Mouse (Mus musculus) spleen, postnatal 10 days (tissue): ENCODE measurements around the gene Becn1.
A peak's percentile ranks its signal among the peaks of the same experiment; 100 is the strongest.

Experiments
- DNase-seq, 2 experiments: peaks; one replicate each; pipeline ENCODE4 v3.0.0; 2021 to 2022; ENCODE audit warnings: low spot score in 2 of 2

The Becn1 gene

DNA sequence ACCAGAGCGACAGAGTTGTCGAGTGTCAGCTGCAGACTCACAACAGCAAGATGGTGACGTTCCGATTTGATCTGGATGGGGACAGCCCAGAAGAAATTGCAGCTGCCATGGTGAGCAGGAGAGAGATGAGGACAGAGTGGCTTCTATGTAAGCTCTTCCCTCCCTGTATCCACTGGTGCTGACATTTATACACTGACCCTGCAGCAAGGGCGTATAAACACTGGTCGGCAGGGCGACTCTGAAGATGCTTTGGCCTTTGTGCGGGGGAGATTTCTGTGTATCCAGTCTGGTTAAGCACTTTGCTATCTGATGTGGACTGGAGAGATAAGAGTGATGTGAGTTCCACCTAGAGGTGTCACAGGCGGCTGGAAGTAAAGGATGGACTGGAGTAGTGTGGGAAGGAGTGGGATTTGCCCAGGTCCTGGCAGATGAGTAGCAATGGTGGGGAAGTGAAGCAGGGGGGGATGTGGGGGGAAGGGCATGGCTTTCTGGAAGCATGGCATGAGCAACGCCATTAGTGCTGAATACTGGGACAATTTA, 32.4 kb downstream of the Becn1 start:
- no peak for DNase-seq

DNA sequence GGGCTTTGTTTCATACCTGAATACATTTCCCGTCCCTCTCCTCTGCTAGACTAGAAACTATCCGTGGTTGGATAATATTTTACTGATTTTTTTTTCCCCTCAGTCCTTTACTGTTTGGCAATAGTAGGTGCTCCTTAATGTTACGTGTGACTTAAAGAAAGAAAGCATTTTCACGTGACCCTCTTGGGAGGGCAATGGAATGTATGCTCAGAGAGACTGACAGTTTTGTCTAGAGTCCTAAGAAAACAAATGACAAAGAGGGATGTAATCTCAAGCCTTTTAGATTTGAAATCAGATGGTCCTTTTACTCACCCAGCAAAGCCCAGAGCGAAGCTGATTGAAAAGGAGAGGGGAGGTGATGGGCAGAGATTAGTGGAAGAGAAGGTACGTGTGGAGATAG, 36.2 kb downstream of the Becn1 start:
- no peak for DNase-seq

DNA sequence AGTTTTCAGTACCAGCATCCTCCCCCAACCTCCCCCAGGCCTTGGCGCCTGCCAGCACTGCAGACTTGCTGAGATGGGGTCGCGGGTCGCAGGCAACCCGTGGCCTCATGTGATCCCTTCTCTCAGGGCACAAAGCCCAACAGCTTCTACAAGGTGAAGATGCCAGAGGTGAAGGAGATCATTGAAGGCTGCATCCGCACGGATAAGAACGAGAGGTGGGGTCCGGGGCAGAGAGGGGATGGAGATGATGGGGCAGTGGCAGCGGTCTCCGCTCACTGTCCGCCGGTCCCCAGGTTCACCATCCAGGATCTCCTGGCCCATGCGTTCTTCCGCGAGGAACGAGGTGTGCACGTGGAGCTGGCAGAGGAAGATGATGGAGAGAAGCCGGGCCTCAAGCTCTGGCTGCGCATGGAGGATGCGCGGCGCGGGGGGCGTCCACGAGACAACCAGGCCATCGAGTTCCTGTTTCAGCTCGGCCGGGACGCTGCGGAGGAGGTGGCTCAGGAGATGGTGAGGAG, 37.1 kb downstream of the Becn1 start:
- peak in 1 of 2 experiments; percentile 30 for DNase-seq

DNA sequence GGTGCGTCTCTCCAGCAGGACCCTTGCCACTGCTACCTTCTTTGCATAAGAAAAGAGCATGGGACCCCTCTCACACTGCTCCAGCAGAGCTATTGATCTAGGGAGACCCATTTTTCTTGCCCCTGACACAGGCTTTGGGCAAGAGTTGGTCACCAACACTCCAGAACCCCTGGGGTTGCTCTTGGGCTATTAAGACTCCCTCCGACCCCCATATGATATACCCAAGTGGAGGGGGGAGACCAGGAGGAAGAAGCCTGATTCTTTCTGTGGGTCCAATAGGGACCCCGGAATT, 38.2 kb downstream of the Becn1 start:
- no peak for DNase-seq

DNA sequence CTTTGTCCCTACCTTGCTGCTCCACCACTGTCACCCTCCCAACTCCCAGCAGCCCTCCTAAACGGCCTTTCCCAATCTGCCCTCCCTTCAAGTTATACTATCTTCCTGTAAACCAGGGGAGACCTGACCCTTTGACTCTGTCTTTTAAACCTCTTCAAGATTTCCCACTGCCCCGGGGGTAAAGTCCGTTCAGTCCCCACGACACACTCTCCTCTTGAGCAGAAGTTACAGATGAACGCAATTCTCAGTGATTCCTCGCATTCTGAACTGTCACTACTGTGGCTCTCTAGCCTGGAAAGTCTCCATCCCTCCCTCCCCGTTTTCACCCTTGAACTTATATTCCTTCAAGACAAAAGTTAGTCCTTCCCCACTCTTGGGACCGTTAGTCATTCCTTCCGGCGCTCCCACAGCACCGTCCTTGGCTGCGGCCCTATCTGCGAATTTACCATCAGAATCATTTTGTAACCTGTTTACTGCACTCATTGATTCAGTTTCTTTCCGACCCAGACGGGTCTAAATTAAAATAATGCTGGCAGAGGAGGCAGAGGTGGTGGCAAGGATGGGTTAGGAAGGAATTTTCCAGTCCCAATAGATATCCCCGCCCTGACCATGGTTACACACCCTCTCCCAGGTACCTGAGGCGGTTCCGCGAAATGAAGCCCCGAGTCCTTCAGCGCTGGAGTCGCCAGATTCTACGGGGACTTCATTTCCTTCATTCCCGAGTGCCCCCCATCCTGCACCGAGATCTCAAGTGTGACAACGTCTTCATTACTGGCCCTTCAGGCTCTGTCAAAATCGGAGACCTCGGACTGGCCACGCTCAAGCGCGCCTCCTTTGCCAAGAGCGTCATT, 38.7 kb downstream of the Becn1 start:
- no peak for DNase-seq

DNA sequence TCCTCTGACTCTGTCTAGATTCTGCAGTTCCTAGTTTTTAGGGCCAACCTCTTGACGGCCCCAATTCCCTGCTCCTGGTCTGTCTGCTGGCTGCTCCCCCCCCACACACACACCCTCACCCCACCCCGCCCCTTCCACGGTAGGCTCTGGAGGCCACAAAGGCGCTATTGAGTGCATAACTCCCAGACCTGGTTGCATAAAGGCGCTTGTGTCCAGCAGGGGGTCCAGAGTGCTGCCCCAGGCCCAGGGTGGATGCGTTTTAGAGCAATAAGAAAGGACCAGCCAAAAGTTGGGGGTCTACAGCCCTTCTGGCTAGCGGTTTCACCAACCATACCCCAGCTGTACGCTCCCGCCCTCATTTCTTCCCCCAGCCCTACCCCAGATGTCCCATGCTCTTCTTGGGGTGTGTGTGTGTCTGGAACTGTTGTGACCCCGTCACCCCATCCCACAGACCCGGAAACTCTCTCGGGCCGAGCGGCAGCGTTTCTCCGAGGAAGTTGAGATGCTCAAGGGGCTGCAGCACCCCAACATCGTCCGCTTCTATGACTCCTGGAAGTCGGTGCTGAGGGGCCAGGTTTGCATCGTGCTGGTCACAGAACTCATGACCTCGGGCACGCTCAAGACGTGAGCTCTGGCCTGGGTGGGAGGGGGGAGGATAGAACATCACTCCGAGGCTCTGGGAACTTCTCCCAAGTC, 39.7 kb downstream of the Becn1 start:
- no peak for DNase-seq

DNA sequence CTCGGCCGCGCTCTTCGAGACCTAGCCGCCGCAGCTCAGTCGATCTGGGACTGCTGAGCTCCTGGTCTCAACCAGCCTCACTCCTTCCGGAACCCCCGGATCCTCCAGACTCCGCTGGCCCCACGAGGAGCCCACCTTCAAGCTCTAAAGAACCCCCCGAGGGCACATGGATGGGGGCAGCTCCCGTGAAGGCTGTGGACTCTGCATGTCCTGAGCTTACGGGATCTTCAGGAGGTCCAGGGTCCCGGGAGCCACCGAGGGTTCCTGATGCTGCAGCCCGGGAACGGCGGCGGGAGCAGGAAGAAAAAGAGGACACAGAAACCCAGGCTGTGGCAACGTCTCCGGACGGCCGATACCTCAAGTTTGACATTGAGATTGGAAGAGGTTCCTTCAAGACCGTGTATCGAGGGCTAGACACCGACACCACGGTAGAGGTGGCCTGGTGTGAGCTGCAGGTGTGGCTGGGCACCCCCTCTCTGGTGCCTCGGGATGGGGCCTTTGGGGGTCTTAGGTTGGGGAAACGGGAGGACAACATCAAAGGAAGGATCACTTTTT, 41.2 kb downstream of the Becn1 start:
- DNase-seq = peak; percentile 48 to 78

DNA sequence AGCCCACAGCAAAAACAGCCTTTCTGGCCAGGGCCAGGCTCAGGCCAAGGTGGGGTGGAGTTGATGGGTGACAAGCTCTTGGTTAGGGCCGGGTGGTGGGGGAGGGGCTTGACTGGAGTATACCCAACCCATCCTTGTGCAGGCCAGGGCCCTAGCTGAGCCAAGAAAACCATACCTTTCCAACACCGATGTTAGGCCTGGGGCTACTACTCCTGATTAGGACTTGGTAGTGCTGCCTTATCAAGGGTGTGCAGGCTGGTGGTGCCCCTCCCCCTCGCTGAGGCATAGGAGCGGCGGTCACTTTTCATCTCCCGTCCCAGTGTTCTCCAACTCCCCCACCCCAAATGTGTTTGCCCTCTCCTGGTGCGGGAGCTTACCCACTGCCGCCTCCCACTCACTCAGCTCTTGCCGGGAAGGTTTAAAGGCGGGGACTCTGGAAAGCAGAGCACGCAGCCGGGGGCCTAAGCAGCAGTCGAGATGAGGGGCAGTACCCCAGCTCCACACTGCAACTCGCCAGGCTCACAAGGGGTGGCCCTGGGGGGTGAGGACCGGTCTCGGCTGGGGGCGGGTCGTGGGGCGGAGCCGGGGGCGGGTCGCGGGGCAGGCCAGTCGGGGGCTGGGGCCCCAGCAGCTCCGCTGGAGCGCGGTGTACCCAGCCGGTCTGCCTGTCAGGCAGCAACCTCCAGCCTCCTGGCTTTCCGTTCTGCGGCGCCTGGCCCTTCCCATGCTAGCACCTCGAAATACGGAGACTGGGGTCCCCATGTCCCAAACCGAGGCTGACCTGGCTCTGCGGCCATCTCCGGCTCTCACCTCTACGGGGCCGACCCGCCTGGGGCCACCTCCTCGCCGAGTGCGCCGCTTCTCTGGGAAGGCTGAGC, 41.9 kb downstream of the Becn1 start, which contains the start of gene Wnk4:
Gene Wnk4 (plus strand): TSS at position 620 of the 878 bp plus-strand sequence.
- DNase-seq = peak; percentile 67 to 83

DNA sequence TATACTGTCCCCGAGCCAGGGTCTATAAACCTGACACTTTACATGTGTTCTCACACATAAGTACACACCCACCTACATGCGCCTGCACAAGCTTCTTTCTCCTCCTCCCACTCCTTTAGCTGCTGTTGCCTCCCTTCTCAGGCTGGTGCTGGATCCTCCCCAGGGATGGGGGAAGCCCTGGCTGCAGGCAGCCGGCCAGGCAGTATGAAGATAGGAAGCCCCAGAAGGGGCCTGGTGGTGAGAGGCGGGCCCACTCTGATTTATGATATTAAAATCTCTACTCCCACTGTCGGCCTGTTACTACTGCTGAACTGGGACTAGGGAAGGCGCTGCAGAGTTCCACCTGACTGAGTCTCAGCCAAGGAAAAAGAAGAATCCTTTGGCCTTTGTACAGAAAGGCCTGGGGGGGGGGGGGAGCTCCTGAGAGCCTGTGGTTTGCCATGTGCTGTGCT, 42.8 kb downstream of the Becn1 start:
- peak; percentile 37 to 38 for DNase-seq

DNA sequence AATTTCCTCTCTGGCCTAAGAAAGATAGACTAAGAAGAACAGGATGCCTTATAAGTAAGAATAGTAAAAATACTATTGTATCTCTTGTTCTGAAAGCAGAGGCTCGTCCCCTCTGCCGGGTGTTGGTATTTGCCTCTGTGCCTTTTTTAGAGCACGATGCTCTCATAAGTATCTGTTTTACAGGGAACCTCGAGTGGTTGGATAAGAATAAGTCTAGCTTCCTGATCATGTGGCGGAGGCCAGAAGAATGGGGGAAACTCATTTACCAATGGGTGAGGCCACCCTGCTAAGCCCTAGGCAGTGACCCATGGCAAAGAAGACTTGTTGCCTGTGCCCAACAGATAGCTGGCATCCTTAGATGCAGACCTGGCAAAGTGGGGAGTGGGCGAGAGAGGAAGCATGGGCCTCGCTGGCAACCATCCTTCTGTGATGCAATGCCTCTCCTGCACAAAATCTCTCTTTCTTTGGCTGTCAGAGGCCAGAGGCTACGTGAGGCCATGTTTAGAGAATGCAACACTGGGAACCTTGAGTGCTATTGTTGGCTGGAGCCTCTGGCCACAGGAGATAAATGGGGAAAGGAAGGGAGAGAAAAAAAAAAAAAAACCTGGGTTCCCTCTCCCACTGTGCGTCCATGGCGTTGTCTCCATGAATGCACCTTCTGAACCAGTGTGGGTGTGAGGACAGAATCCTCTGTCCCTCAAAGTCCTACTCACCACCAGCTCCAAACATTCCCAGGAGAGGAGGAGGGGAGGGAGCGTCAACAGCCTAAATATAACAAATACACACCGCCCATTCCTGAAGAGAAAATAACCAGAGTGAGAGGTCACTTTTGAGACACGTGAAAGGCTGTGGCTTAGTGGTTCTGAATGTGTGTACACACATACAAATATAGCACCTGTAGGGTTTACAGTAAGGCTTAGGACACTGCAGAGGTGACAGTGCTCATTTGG, 46.0 kb downstream of the Becn1 start:
- no peak for DNase-seq

DNA sequence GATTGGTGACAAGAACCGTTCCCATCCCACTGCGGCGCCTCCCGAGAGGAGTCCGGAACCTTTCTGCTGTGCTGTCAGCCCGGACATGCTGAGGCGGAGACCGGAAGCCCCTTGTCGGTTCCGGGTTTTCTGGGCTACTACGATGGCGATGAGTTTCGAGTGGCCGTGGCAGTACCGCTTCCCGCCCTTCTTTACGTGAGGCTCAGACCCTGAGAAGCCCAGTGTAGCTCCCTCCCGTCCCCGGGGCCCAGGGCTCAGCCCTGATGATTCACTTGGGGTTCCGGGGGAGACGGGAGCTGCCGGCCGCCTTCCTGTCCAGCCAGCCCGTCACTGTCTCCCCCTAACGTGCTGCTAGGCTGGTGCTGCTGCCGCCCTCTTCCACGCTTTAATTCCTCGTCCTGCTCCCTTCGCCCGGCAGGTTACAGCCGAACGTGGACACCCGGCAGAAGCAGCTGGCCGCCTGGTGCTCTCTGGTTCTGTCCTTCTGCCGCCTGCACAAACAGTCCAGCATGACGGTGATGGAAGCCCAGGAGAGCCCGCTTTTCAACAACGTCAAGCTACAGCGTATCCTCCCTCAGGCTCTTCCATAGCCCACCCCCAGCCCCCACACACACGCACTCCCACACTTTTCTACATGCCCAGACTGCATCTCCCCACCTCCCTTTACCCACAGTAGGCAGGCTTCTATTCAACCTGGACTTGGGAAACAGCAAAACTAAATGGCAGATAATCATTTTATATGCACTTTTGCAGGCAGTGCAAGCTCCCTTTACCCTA, 48.3 kb downstream of the Becn1 start, which contains the start of gene Vps25:
Gene Vps25 (plus strand): TSS at position 95 of the 777 bp plus-strand sequence.
- peak; percentile 86 to 89 for DNase-seq

DNA sequence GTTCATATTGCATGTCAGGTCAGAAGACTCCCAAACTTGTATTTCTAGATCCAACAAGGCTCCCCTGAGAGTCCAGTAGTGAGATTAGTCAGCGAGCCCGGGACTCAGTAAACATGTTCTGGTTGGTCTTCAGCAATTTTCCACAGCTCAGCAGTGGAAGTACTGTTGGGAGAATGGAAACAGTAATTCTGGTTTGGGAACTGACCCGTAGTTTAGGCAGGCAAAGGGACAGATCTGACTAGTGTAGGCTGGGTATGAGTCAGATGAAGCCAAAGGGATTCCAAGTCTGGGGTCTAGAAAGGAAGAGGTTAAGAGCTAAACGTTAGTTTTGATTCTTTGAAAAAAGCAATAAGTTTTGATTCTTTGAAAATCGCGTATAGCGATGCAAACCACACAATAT, 49.1 kb downstream of the Becn1 start:
- no peak for DNase-seq

DNA sequence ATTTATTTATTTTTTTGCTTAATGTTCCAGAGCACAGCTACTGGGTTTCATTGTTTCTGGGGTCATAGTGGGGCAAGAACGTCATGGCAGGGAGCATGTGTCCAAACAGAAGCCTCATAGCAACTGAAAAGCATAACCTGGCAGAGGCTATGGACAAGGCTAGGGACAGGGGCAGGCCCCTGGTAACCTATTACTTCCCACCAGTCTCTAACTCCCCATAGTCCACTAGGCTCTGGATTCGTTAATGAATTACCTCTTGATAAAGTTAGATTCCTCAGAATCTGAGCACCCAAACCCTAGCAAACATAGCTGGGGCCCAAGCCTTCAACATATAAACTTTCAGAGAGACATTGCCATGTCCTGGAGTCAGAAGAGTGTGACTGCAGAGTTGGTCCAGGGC, 51.1 kb downstream of the Becn1 start:
- no peak for DNase-seq

DNA sequence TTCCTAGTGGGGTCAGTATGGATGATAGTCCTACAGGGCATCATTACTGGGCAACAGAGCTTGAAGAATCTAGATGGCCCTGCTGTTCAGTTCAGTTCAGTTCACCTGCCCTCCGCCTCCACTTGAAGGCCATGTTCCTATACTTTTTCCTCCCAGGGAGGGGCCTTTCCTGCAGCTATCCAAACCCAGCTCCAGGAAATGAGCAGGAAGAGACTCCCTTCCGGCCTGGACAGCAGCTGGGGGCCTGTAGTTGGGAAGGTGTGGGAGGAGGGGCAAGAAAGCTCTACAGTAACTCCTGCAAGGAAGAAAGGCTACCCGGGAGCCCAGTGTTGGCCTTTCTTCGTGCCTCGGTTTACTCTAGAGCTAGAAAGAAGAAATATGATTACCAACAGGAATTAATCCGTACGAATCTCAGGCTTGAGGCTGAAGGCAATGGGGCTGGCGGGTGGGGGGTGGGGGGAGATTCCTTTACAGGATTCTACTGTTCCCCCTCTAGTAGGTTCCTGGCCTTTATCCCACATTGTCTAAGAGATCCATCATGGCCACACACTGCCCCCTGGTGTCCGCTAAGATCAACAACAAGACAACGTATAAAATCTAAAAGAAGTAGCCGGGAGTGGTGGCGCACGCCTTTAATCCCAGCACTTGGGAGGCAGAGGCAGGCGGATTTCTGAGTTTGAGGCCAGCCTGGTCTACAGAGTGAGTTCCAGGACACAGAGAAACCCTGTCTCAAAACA, 53.7 kb downstream of the Becn1 start:
- peak; percentile 50 to 77 for DNase-seq

DNA sequence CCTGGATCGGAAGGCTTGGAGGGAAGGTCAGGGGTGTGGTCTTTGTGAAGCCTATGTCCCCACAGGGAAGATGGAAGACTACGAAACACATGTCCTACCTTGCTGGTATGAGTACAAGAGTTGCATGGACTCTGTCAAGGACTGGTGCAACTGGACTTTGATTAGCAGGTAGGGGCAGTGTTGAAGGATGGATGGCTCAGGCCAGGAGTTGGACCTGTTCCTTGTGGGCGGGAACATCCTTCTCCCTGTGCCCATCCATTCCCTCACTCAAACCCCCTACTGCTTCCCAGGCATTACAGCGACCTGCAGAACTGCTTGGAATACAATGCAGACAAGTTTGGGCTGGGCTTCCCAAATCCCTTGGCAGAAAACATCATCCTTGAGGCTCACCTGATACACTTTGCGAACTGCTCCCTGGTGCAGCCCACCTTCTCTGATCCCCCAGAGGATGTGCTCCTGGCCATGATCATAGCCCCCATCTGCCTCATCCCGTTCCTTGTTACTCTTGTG, 54.5 kb downstream of the Becn1 start:
- no peak for DNase-seq

DNA sequence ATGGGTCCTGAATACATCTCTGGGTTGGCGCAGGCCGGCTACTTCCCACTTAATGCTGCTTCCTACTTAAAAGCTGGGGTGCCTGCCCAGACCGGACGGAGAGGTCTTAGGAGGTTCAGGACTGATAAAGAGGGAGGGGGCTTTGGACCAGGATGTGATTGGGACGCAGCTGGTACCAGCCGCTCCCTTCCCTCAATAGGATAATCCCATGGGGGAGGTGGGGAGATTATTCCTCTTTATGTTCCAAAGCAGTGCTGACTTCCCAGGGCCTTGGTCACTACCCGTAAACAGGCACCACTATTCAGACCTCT, 55.4 kb downstream of the Becn1 start:
- no peak for DNase-seq

DNA sequence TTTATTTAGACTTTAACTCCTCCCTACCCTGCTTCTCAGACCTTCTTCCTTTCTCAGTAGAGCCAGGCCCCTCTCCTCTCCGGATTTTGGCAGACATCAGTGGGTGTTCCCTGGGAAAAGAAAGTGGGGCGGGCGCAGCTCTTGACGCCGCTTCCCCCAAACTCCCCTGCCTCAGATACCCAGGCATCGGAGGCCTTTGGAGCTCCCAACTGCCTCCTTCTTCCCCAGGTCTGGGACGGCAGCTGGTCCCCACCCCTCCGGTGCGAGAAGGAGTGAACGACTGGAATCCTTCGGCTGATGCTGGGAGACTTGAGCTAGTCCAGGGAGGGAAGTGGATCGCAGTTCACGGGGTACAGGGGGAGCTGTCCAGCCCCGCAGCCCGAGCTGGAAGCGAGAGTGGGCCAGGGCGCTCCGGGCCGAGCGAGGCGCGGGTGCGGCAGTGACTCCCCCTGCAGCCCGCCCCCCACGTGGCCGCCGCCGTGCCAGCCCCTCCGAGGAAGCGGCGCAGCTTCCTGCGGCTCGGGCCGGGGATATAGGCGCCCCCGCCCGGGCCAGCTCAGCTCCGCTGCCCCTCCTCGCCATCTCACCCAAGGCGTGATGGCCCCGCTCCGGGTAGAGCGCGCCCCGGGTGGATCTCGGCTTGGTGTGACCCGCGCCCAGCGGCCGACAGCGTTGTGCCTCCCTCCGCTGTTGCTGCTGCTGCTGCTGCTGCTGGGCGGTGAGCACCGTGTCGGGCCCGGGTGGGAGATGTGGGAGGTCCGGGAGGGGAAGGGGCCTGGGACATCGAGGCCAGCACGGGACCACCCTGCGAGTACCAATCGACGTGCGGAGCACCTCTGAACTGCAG, 56.0 kb downstream of the Becn1 start, which contains the start of gene Ramp2:
Gene Ramp2 (plus strand): TSS at position 174 of the 847 bp plus-strand sequence.
- peak in 1 of 2 experiments; percentile 44 for DNase-seq

DNA sequence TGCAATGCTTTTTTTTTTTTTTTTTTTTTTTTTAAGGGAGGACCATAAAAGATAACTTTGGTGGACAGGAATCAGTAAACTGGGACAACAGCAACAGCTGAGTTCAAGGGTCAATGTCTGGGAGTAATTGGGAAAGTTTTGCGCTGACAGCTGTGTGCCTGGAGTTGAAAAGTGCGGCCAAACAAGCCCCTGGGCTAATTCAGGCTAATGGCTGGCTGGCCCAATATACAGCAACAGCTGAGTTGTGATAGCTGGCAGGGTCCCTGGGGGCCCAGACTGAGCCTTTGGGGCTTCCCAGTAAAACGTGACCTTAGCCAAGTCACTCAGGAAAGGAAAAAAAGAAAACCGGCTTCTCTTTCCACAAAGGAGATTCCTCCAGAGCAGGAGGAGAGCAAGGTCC, 57.0 kb downstream of the Becn1 start:
- DNase-seq = no peak
